Mouse (Mus musculus): Measurements from ENCODE around the gene Gdf15. TPM values are rescaled to one million over a fixed set of nuclear protein-coding genes. Genes with fewer than 3 reads are reported as not detected.
A peak's percentile ranks its signal among the peaks of the same experiment; 100 is the strongest.

Gene Gdf15
- polyA plus RNA-seq, 1 experiment, result 1.9 TPM

GRCm38 (mm10) chr8:70622220-70622619 lies 10.0 kb downstream of the Gdf15 start:
- Histone ChIP-seq H3K9ac (ENCODE audit: low read depth, poor library complexity, severe bottlenecking) (no peak overlapping the region), H3K4me1 (ENCODE audit: control insufficient read depth, insufficient read depth, low read length) (peaks cover 4% of the 10 kb centered on the region), H3K27ac (ENCODE audit: insufficient read depth, low read length) (no peak overlapping the region), H3K36me3 (ENCODE audit: control insufficient read depth, insufficient read depth, low read length, poor library complexity, severe bottlenecking) (no peaks in the 10 kb centered on the region), H3K4me3 (ENCODE audit: low read depth, low read length) (no peak overlapping the region), H3K27me3 (ENCODE audit: control insufficient read depth, insufficient read depth, low read length, poor library complexity, severe bottlenecking) (no peaks in the 10 kb centered on the region), H3K9me3 (replicated peaks; ENCODE audit: control insufficient read depth, insufficient read depth, low read length, poor library complexity, severe bottlenecking) (0 out of 2 replicates have a peak, but pooled peaks cover 2% of the 10 kb centered on the region)
- TF ChIP-seq POLR2A (IDR thresholded peaks at IDR 0.05; ENCODE audit: insufficient read depth, low read length) (no peak), EP300 (IDR thresholded peaks at IDR 0.05; ENCODE audit: insufficient read depth, low read depth, low read length) (no peak), CTCF (IDR thresholded peaks at IDR 0.05; ENCODE audit: low read depth, low read length) (no peak)

DNA sequence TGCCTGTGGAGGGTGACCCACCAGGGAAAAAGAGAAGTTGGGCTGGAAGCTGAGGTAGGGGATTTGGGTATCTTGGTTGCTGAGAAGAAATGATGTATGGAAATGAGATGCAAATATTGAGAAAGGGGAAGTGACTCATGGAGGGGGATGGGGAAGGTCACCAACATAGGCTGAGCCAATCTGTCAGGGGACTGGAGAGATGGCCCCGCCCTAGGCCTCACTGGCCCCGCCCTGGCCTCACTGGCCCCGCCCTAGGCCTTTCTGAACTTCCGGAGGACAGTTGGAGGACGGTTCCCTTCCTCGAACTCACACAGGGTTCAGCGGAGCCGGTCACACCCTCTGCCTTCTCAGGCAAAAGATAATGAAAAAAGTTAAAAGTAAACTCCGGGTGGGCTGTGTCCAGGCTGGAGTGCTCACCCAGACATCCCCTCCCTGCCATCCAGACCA lies 13.3 kb downstream of the Gdf15 start:
- Histone ChIP-seq H3K27me3 (ENCODE audit: control insufficient read depth, insufficient read depth, low read length, poor library complexity, severe bottlenecking) (no peaks in the 10 kb centered on the region), H3K9ac (ENCODE audit: low read depth, poor library complexity, severe bottlenecking) (peak overlapping the region; percentile 36), H3K4me1 (ENCODE audit: control insufficient read depth, insufficient read depth, low read length) (peaks cover 4% of the 10 kb centered on the region), H3K27ac (ENCODE audit: insufficient read depth, low read length) (peak overlapping the region; percentile 87), H3K9me3 (replicated peaks; ENCODE audit: control insufficient read depth, insufficient read depth, low read length, poor library complexity, severe bottlenecking) (no peaks in the 10 kb centered on the region), H3K4me3 (ENCODE audit: low read depth, low read length) (peak overlapping the region; percentile 33), H3K36me3 (ENCODE audit: control insufficient read depth, insufficient read depth, low read length, poor library complexity, severe bottlenecking) (no peaks in the 10 kb centered on the region)
- TF ChIP-seq EP300 (IDR thresholded peaks at IDR 0.05; ENCODE audit: insufficient read depth, low read depth, low read length) (peak; percentile 67; the same call in 1 of the 2 replicates), POLR2A (IDR thresholded peaks at IDR 0.05; ENCODE audit: insufficient read depth, low read length) (peak; percentile 82), CTCF (IDR thresholded peaks at IDR 0.05; ENCODE audit: low read depth, low read length) (no peak)

- Histone ChIP-seq H3K4me3 (ENCODE audit: low read depth, low read length) (no peak overlapping the region), H3K27me3 (ENCODE audit: control insufficient read depth, insufficient read depth, low read length, poor library complexity, severe bottlenecking) (no peaks in the 10 kb centered on the region), H3K9ac (ENCODE audit: low read depth, poor library complexity, severe bottlenecking) (peak overlapping the region; percentile 25), H3K4me1 (ENCODE audit: control insufficient read depth, insufficient read depth, low read length) (peaks cover 4% of the 10 kb centered on the region), H3K36me3 (ENCODE audit: control insufficient read depth, insufficient read depth, low read length, poor library complexity, severe bottlenecking) (no peaks in the 10 kb centered on the region), H3K9me3 (replicated peaks; ENCODE audit: control insufficient read depth, insufficient read depth, low read length, poor library complexity, severe bottlenecking) (no peaks in the 10 kb centered on the region), H3K27ac (ENCODE audit: insufficient read depth, low read length) (peak overlapping the region; percentile 68)
- no peak for TF ChIP-seq EP300 (IDR thresholded peaks at IDR 0.05; ENCODE audit: insufficient read depth, low read depth, low read length)
- TF ChIP-seq CTCF (IDR thresholded peaks at IDR 0.05; ENCODE audit: low read depth, low read length), result no peak
- TF ChIP-seq POLR2A (IDR thresholded peaks at IDR 0.05; ENCODE audit: insufficient read depth, low read length), result no peak
Observed at GRCm38 (mm10) chr8:70617985-70618384, 14.3 kb downstream of the Gdf15 start.

- H3K27ac ChIP-seq (ENCODE audit: insufficient read depth, low read length), result no peak overlapping the region
Observed at GRCm38 (mm10) chr8:70616645-70617044, 15.6 kb downstream of the Gdf15 start.

DNA sequence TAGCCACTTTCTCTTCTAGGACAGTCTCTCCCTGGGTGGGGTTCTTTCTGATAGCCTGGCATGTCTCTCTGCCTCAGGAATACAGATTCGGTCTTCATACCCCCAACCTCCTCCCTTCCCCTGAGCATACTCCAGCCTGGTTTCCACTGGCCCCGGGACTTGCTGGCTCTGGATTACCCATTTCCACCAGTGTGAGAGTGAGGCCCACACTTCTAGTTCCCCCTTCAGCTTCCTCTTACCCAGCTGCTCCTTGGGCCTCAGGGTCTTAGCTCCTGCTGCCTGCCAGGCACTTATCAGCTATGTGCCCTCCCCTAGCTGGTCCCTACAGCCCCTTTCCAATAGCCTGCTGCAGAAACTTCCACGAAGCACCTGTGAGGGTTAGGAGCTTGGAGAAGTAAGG lies 16.4 kb downstream of the Gdf15 start, which contains the start of gene Lrrc25:
TSS of gene Lrrc25 (plus strand) at position 262 of the 400 bp plus-strand sequence.
- H3K4me3 ChIP-seq (ENCODE audit: low read depth, low read length), result no peak within 1 kb of the TSS
- no peaks in the 10 kb centered on the region for H3K36me3 ChIP-seq (ENCODE audit: control insufficient read depth, insufficient read depth, low read length, poor library complexity, severe bottlenecking)
- H3K4me1 ChIP-seq (ENCODE audit: control insufficient read depth, insufficient read depth, low read length), result peaks cover 4% of the 10 kb centered on the region
- no peak within 1 kb of the TSS for H3K9ac ChIP-seq (ENCODE audit: low read depth, poor library complexity, severe bottlenecking)
- TF ChIP-seq CTCF (IDR thresholded peaks at IDR 0.05; ENCODE audit: low read depth, low read length) (no peak), EP300 (IDR thresholded peaks at IDR 0.05; ENCODE audit: insufficient read depth, low read depth, low read length) (no peak), POLR2A (IDR thresholded peaks at IDR 0.05; ENCODE audit: insufficient read depth, low read length) (no peak)
- no peaks in the 10 kb centered on the region for H3K9me3 ChIP-seq (replicated peaks; ENCODE audit: control insufficient read depth, insufficient read depth, low read length, poor library complexity, severe bottlenecking)
- H3K27me3 ChIP-seq (ENCODE audit: control insufficient read depth, insufficient read depth, low read length, poor library complexity, severe bottlenecking), result no peaks in the 10 kb centered on the region
- H3K27ac ChIP-seq (ENCODE audit: insufficient read depth, low read length), result no peak within 1 kb of the TSS

More at GRCm38 (mm10) chr8:70616645-70617044, 15.6 kb downstream of the Gdf15 start:
- TF ChIP-seq EP300 (IDR thresholded peaks at IDR 0.05; ENCODE audit: insufficient read depth, low read depth, low read length), result no peak
- TF ChIP-seq POLR2A (IDR thresholded peaks at IDR 0.05; ENCODE audit: insufficient read depth, low read length), result no peak
- TF ChIP-seq CTCF (IDR thresholded peaks at IDR 0.05; ENCODE audit: low read depth, low read length), result no peak
- no peak overlapping the region for H3K4me3 ChIP-seq (ENCODE audit: low read depth, low read length)
- no peak overlapping the region for H3K9ac ChIP-seq (ENCODE audit: low read depth, poor library complexity, severe bottlenecking)
- peaks cover 4% of the 10 kb centered on the region for H3K4me1 ChIP-seq (ENCODE audit: control insufficient read depth, insufficient read depth, low read length)
- no peaks in the 10 kb centered on the region for H3K9me3 ChIP-seq (replicated peaks; ENCODE audit: control insufficient read depth, insufficient read depth, low read length, poor library complexity, severe bottlenecking)
- H3K36me3 ChIP-seq (ENCODE audit: control insufficient read depth, insufficient read depth, low read length, poor library complexity, severe bottlenecking), result no peaks in the 10 kb centered on the region
- no peaks in the 10 kb centered on the region for H3K27me3 ChIP-seq (ENCODE audit: control insufficient read depth, insufficient read depth, low read length, poor library complexity, severe bottlenecking)

DNA sequence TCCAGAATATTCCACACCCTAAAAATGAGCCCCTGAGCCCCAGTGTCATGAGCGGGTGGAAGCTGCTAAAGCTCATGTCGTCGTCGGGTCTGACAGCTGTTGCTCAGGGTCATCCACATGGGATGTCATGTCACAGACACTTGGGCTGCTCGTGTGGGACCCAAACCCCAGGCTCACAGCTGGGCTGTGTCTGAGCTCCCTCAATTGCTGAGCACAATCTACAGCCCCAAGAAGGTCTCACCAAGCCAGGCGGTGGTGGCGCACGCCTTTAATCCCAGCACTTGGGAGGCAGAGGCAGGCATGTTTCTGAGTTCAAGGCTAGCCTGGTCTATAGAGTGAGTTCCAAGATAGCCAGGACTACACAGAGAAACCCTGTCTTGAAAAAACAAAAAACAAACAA lies 17.0 kb downstream of the Gdf15 start:
- Histone ChIP-seq H3K9me3 (replicated peaks; ENCODE audit: control insufficient read depth, insufficient read depth, low read length, poor library complexity, severe bottlenecking) (no peaks in the 10 kb centered on the region), H3K36me3 (ENCODE audit: control insufficient read depth, insufficient read depth, low read length, poor library complexity, severe bottlenecking) (no peaks in the 10 kb centered on the region), H3K27me3 (ENCODE audit: control insufficient read depth, insufficient read depth, low read length, poor library complexity, severe bottlenecking) (no peaks in the 10 kb centered on the region), H3K27ac (ENCODE audit: insufficient read depth, low read length) (no peak overlapping the region), H3K4me1 (ENCODE audit: control insufficient read depth, insufficient read depth, low read length) (peaks cover 4% of the 10 kb centered on the region), H3K4me3 (ENCODE audit: low read depth, low read length) (no peak overlapping the region), H3K9ac (ENCODE audit: low read depth, poor library complexity, severe bottlenecking) (no peak overlapping the region)
- TF ChIP-seq POLR2A (IDR thresholded peaks at IDR 0.05; ENCODE audit: insufficient read depth, low read length) (no peak), EP300 (IDR thresholded peaks at IDR 0.05; ENCODE audit: insufficient read depth, low read depth, low read length) (no peak), CTCF (IDR thresholded peaks at IDR 0.05; ENCODE audit: low read depth, low read length) (no peak)
